Mouse (Mus musculus) myocyte (in vitro differentiated cells): ENCODE data around the gene Cnih2. TPM values are rescaled to one million over a fixed set of nuclear protein-coding genes. Genes with fewer than 3 reads are reported as not detected.
"Not testable (repeated sequence)": the region's sequence is repeated elsewhere in the genome, so short reads cannot be mapped to it uniquely, and the experiment has no call there.

Experiments used
- H3K27me3 ChIP-seq: one replicate; pipeline ENCODE4 v1.6.1; 2011; ENCODE audit not compliant: control insufficient read depth, insufficient read depth, insufficient read length
- H3K36me3 ChIP-seq: one replicate; pipeline ENCODE4 v1.6.1; 2011; ENCODE audit not compliant: control insufficient read depth, insufficient read depth
- H3K4me2 ChIP-seq: one replicate; pipeline ENCODE4 v1.6.1; 2011; ENCODE audit warnings: low read depth, control low read depth
- H3K4me3 ChIP-seq: one replicate; pipeline ENCODE4 v1.5.1; 2011; ENCODE audit warnings: mild to moderate bottlenecking, control low read depth, moderate library complexity
- H3K79me2 ChIP-seq: one replicate; pipeline ENCODE4 v1.6.1; 2011; ENCODE audit not compliant: control insufficient read depth, insufficient read depth
- H3ac ChIP-seq: one replicate; pipeline ENCODE4 v1.6.1; 2011; ENCODE audit not compliant: control insufficient read depth, insufficient read length
- CEBPB ChIP-seq: IDR thresholded peaks from 2 replicates; pipeline ENCODE4 v1.6.1; 2011; ENCODE audit warnings: mild to moderate bottlenecking, moderate library complexity; ENCODE audit not compliant: poor library complexity, insufficient read depth, severe bottlenecking
- E2F4 ChIP-seq: IDR thresholded peaks from one replicate; pipeline ENCODE4 v1.6.1; 2011; ENCODE audit warnings: mild to moderate bottlenecking, control low read depth, moderate library complexity; ENCODE audit not compliant: insufficient read depth
- MAX ChIP-seq: IDR thresholded peaks from one replicate; pipeline ENCODE4 v1.6.1; 2011; ENCODE audit warnings: low read depth, mild to moderate bottlenecking, control low read depth
- MYOD1 ChIP-seq, 3 experiments: IDR thresholded peaks; one replicate each; pipeline ENCODE4 v1.6.1; 2011; ENCODE audit warnings: control low read depth in 2 of 3, low read depth in 2 of 3, mild to moderate bottlenecking in 2 of 3, moderate library complexity in 1 of 3; ENCODE audit not compliant: insufficient read length in 2 of 3, control insufficient read depth in 1 of 3
- MYOG ChIP-seq, 3 experiments: IDR thresholded peaks; one replicate each; pipeline ENCODE4 v1.6.1; 2011; ENCODE audit warnings: control low read depth in 2 of 3, low read depth in 2 of 3, mild to moderate bottlenecking in 2 of 3; ENCODE audit not compliant: insufficient read length in 2 of 3, control insufficient read depth in 1 of 3, insufficient read depth in 1 of 3
- POLR2A ChIP-seq: IDR thresholded peaks from one replicate; pipeline ENCODE4 v1.6.1; 2011; ENCODE audit warnings: low read depth, mild to moderate bottlenecking, control low read depth, moderate library complexity; ENCODE audit not compliant: insufficient read length
- POLR2AphosphoS2 ChIP-seq: IDR thresholded peaks from one replicate; pipeline ENCODE4 v1.6.1; 2011; ENCODE audit warnings: low read depth, control low read depth; ENCODE audit not compliant: insufficient read length
- REST ChIP-seq: IDR thresholded peaks from one replicate; pipeline ENCODE4 v1.6.1; 2011; ENCODE audit warnings: mild to moderate bottlenecking, control low read depth, moderate library complexity; ENCODE audit not compliant: insufficient read depth, insufficient read length
- SRF ChIP-seq: IDR thresholded peaks from one replicate; pipeline ENCODE4 v1.6.1; 2011; ENCODE audit warnings: low read depth; ENCODE audit not compliant: control insufficient read depth, insufficient read length
- TCF12 ChIP-seq: IDR thresholded peaks from one replicate; pipeline ENCODE4 v1.6.1; 2011; ENCODE audit warnings: mild to moderate bottlenecking, control low read depth; ENCODE audit not compliant: poor library complexity, insufficient read depth, severe bottlenecking
- TCF3 ChIP-seq: IDR thresholded peaks from one replicate; pipeline ENCODE4 v1.6.1; 2011; ENCODE audit warnings: low read depth, control low read depth; ENCODE audit not compliant: insufficient read length
- USF1 ChIP-seq: IDR thresholded peaks from one replicate; pipeline ENCODE4 v1.6.1; 2011; ENCODE audit warnings: low read depth, mild to moderate bottlenecking, control low read depth, moderate library complexity
- polyA plus RNA-seq: library from polyadenylated mRNA; unstranded; fragments of >200 nt; fragmentation: generic; extraction: Trizol; gene quantifications from one replicate; pipeline ENCODE4 v1.2.1, GENCODE M21; 2012; ENCODE audit warnings: missing spikeins

Cnih2 gene
- polyA plus RNA-seq, 1 experiment: 1.6 TPM

- no peaks in the 10 kb centered on the region for H3K27me3 ChIP-seq
- no peak overlapping the region for H3ac ChIP-seq
- H3K4me2 ChIP-seq: no peak overlapping the region
- no peak overlapping the region for H3K4me3 ChIP-seq
- TF ChIP-seq POLR2A: no peak
- TF ChIP-seq MYOG (IDR thresholded peaks at IDR 0.05; ENCODE audit: control insufficient read depth in 1 of 3, insufficient read depth in 1 of 3, insufficient read length in 2 of 3, low read depth in 2 of 3): no peak
- TF ChIP-seq TCF12: no peak
- TF ChIP-seq MAX: no peak
- no peak for TF ChIP-seq CEBPB
- TF ChIP-seq TCF3: no peak
- no peak for TF ChIP-seq USF1
- TF ChIP-seq REST: no peak
- TF ChIP-seq MYOD1 (IDR thresholded peaks at IDR 0.05; ENCODE audit: control insufficient read depth in 1 of 3, insufficient read length in 2 of 3, low read depth in 2 of 3): no peak
- TF ChIP-seq POLR2AphosphoS2: no peak
- no peak for TF ChIP-seq E2F4
- TF ChIP-seq SRF: no peak
- no peaks in the 10 kb centered on the region for H3K36me3 ChIP-seq
- no peaks in the 10 kb centered on the region for H3K79me2 ChIP-seq
Measured at GRCm38 (mm10) chr19:5093481-5094242, 4.7 kb downstream of the Cnih2 start.

GRCm38 (mm10) chr19:5092083-5092482, 6.2 kb downstream of the Cnih2 start:
- no peak overlapping the region for H3ac ChIP-seq
- no peaks in the 10 kb centered on the region for H3K36me3 ChIP-seq
- no peak overlapping the region for H3K4me3 ChIP-seq
- H3K79me2 ChIP-seq: no peaks in the 10 kb centered on the region
- H3K4me2 ChIP-seq: no peak overlapping the region
- H3K27me3 ChIP-seq: no peaks in the 10 kb centered on the region
- TF ChIP-seq POLR2A: no peak
- TF ChIP-seq TCF3: no peak
- no peak for TF ChIP-seq MYOD1 (IDR thresholded peaks at IDR 0.05; ENCODE audit: control insufficient read depth in 1 of 3, insufficient read length in 2 of 3, low read depth in 2 of 3)
- no peak for TF ChIP-seq SRF
- no peak for TF ChIP-seq POLR2AphosphoS2
- no peak for TF ChIP-seq MYOG (IDR thresholded peaks at IDR 0.05; ENCODE audit: control insufficient read depth in 1 of 3, insufficient read depth in 1 of 3, insufficient read length in 2 of 3, low read depth in 2 of 3)
- TF ChIP-seq MAX: no peak
- no peak for TF ChIP-seq E2F4
- no peak for TF ChIP-seq CEBPB

GRCm38 (mm10) chr19:5089324-5089723, 9.0 kb downstream of the Cnih2 start:
- Histone ChIP-seq H3K36me3 (no peaks in the 10 kb centered on the region), H3K4me3 (peak overlapping the region; percentile 60), H3K4me2 (peak overlapping the region; percentile 73), H3ac (peak overlapping the region; percentile 44), H3K79me2 (no peaks in the 10 kb centered on the region), H3K27me3 (no peaks in the 10 kb centered on the region)
- no peak for TF ChIP-seq POLR2A
- no peak for TF ChIP-seq MAX
- TF ChIP-seq SRF: no peak
- TF ChIP-seq CEBPB: no peak
- no peak for TF ChIP-seq USF1
- no peak for TF ChIP-seq TCF3
- TF ChIP-seq MYOD1 (IDR thresholded peaks at IDR 0.05; ENCODE audit: control insufficient read depth in 1 of 3, insufficient read length in 2 of 3, low read depth in 2 of 3): no peak
- no peak for TF ChIP-seq POLR2AphosphoS2
- TF ChIP-seq REST: no peak
- TF ChIP-seq TCF12: no peak
- no peak for TF ChIP-seq E2F4
- no peak for TF ChIP-seq MYOG (IDR thresholded peaks at IDR 0.05; ENCODE audit: control insufficient read depth in 1 of 3, insufficient read depth in 1 of 3, insufficient read length in 2 of 3, low read depth in 2 of 3)

DNA sequence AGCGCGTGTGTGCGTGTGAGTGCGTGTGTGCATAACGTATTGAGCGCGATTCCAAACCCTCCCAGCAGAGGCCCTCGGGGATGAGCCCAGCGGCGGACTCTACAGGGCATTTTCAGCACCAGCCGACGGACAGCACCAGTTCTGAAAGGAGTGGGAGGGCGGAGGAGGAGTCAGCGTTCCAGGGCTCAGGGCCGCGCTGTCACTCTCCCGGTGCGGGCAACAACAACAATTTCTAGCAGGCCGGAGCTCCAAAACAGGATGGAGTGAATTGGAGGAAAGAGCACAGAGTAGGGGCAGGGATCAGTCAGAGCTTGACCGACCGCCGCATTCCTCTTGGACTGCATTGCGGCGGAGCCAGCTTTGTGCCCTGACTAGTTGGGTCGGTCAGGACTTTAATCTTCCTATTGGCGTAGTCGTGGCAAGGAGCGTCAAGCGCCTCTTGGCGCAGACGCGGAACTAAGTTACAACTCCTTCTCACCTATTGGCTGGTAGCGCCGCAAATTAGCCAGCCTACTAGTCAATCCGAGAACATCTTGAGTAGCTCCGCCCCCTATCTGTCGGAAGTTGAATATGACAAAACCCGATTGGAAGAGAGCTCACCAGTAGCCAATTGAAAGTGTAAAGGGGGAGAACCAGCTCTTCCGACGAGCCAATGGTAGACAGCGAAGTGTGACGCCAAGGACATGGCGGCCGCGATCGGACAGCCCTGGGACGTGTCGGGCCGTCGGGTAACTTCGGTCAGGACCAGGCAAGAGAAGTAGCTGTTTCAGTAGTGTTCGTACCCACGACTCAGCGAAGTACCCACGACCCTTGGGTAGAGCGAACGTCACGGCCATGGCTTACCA, 10.2 kb downstream of the Cnih2 start, which contains the start of gene Yif1a:
TSS of gene Yif1a (plus strand) at position 655 of the 845 bp plus-strand sequence.
- peak within 1 kb of the TSS; percentile 44 for H3ac ChIP-seq
- no peaks in the 10 kb centered on the region for H3K36me3 ChIP-seq
- TF ChIP-seq POLR2AphosphoS2: peak; percentile 90
- TF ChIP-seq MAX: no peak
- peak; percentile 91 for TF ChIP-seq POLR2A
- TF ChIP-seq REST: peak; percentile 88
- no peak for TF ChIP-seq USF1
- peak within 1 kb of the TSS; percentile 77 for H3K4me2 ChIP-seq
- peak within 1 kb of the TSS; percentile 60 for H3K4me3 ChIP-seq
- no peaks in the 10 kb centered on the region for H3K79me2 ChIP-seq
- H3K27me3 ChIP-seq: no peaks in the 10 kb centered on the region

DNA sequence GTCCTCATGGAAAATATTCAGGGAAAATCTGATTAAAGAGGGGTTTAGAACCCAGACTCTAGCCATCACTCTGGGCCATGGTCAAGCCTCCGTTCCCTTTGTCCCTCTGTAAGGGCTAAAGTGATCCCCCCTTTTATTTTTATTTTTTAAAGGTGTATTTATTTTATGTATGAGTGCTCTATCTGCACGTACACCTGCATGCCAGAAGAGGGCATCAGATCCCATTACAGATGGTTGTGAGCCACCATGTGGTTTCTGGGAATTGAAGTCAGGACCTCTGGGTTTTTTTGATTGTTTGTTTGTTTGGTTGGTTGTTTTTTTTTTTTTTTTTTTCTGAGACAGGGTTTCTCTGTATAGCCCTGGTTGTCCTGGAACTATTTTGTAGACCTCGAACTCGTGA, 11.8 kb downstream of the Cnih2 start:
- not testable (repeated sequence) for H3K36me3 ChIP-seq, H3K79me2 ChIP-seq, H3ac ChIP-seq, H3K4me2 ChIP-seq, H3K27me3 ChIP-seq
- H3K4me3 ChIP-seq: peak overlapping the region; percentile 53
